Mouse (Mus musculus): ENCODE measurements around the gene Npdc1. TPM values are rescaled to one million over a fixed set of nuclear protein-coding genes. Genes with fewer than 3 reads are reported as not detected.
A peak's percentile ranks its signal among the peaks of the same experiment; 100 is the strongest.

The Npdc1 gene
- polyA plus RNA-seq, 1 experiment from 2014 or later = 48.9 TPM

- 62% methylated on average over 1 of the region's 1 CpGs for WGBS
- Histone ChIP-seq H3K9me3 (ENCODE audit: control insufficient read depth, low read length) (no peaks in the 10 kb centered on the region), H3K9ac (ENCODE audit: low read depth, low read length) (0 out of 2 replicates have a peak overlapping the region, but pooled peaks have one; percentile 7), H3K27ac (ENCODE audit: low read length) (no peak overlapping the region), H3K36me3 (ENCODE audit: control insufficient read depth, insufficient read depth, low read length) (no peaks in the 10 kb centered on the region), H3K4me3 (ENCODE audit: low read length) (no peak overlapping the region), H3K27me3 (replicated peaks; ENCODE audit: control insufficient read depth, insufficient read depth, low read length) (peaks cover 12% of the 10 kb centered on the region; the same call in 1 of the 2 replicates), H3K4me2 (ENCODE audit: low read depth, low read length) (no peak overlapping the region), H3K4me1 (ENCODE audit: control insufficient read depth, insufficient read depth, low read length) (peaks cover 3% of the 10 kb centered on the region; the same call in 1 of the 2 replicates)
- ATAC-seq = no peak
These were observed 24.5 kb downstream of the Npdc1 start for GRCm38 (mm10) chr2:25423626-25424025.

DNA sequence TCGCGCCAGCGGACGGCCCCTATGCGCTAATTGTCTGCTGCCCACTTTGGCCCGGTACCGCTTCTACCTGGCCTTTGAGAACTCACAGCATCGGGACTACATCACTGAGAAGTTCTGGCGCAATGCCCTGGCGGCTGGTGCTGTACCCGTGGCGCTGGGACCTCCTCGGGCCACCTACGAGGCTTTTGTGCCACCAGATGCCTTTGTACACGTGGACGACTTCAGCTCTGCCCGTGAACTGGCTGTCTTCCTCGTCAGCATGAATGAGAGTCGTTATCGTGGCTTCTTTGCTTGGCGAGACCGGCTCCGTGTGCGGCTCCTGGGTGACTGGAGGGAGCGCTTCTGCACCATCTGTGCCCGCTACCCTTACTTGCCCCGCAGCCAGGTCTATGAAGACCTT lies 26.3 kb downstream of the Npdc1 start:
- no peaks in the 10 kb centered on the region for H3K36me3 ChIP-seq (ENCODE audit: control insufficient read depth, insufficient read depth, low read length)
- no peak overlapping the region for H3K4me2 ChIP-seq (ENCODE audit: low read depth, low read length)
- 53% methylated on average over 27 of the region's 27 CpGs for WGBS
- no peak for ATAC-seq
- no peak overlapping the region for H3K27ac ChIP-seq (ENCODE audit: low read length)
- H3K4me1 ChIP-seq (ENCODE audit: control insufficient read depth, insufficient read depth, low read length) = peaks cover 3% of the 10 kb centered on the region; the same call in 1 of the 2 replicates
- H3K9ac ChIP-seq (ENCODE audit: low read depth, low read length) = no peak overlapping the region
- H3K4me3 ChIP-seq (ENCODE audit: low read length) = no peak overlapping the region
- no peaks in the 10 kb centered on the region for H3K9me3 ChIP-seq (ENCODE audit: control insufficient read depth, low read length)
- H3K27me3 ChIP-seq (replicated peaks; ENCODE audit: control insufficient read depth, insufficient read depth, low read length) = peaks cover 12% of the 10 kb centered on the region; the same call in 1 of the 2 replicates

DNA sequence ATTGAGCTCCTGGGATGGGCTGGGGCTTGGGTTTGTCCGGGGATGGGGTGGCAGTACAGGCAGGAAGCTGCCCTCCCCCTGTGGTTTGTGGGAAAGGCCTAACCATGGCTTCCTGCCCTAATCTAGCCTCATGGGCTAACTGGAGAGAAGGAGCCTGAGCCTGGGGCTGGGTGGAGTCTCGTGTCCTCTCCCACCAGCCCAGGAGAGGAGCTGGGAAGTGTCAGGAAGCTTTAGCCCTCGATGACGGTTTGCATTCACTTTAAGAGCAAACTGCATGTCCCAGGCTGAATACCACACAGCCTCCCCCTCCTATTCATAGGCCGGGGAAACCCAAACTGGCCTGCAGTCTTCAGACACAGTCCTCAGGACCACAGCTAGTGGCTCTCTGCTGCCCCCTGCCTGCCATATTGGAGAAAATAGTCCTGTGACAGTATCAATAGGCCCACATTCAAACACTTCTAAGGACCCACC lies 27.6 kb downstream of the Npdc1 start:
- no peak overlapping the region for H3K9ac ChIP-seq (ENCODE audit: low read depth, low read length)
- no peak overlapping the region for H3K27ac ChIP-seq (ENCODE audit: low read length)
- H3K4me1 ChIP-seq (ENCODE audit: control insufficient read depth, insufficient read depth, low read length) = peaks cover 3% of the 10 kb centered on the region; the same call in 1 of the 2 replicates
- no peak overlapping the region for H3K4me3 ChIP-seq (ENCODE audit: low read length)
- 34% methylated on average over 5 of the region's 5 CpGs for WGBS
- H3K9me3 ChIP-seq (ENCODE audit: control insufficient read depth, low read length) = no peaks in the 10 kb centered on the region
- H3K4me2 ChIP-seq (ENCODE audit: low read depth, low read length) = no peak overlapping the region
- no peak for ATAC-seq
- H3K36me3 ChIP-seq (ENCODE audit: control insufficient read depth, insufficient read depth, low read length) = no peaks in the 10 kb centered on the region
- H3K27me3 ChIP-seq (replicated peaks; ENCODE audit: control insufficient read depth, insufficient read depth, low read length) = peaks cover 12% of the 10 kb centered on the region; the same call in 1 of the 2 replicates

- Histone ChIP-seq H3K36me3 (ENCODE audit: control insufficient read depth, insufficient read depth, low read length) (no peaks in the 10 kb centered on the region), H3K27ac (ENCODE audit: low read length) (no peak overlapping the region), H3K27me3 (replicated peaks; ENCODE audit: control insufficient read depth, insufficient read depth, low read length) (peaks cover 12% of the 10 kb centered on the region; the same call in 1 of the 2 replicates), H3K4me2 (ENCODE audit: low read depth, low read length) (no peak overlapping the region), H3K9ac (ENCODE audit: low read depth, low read length) (no peak overlapping the region), H3K9me3 (ENCODE audit: control insufficient read depth, low read length) (no peaks in the 10 kb centered on the region), H3K4me1 (ENCODE audit: control insufficient read depth, insufficient read depth, low read length) (peaks cover 3% of the 10 kb centered on the region; the same call in 1 of the 2 replicates), H3K4me3 (ENCODE audit: low read length) (no peak overlapping the region)
- WGBS = 85% methylated on average over 5 of the region's 5 CpGs
- no peak for ATAC-seq
These were observed 28.1 kb downstream of the Npdc1 start for GRCm38 (mm10) chr2:25427256-25427655.

- ATAC-seq = peak; percentile 91
- Histone ChIP-seq H3K4me3 (ENCODE audit: low read length) (peak within 1 kb of the TSS; percentile 75), H3K4me2 (ENCODE audit: low read depth, low read length) (peak within 1 kb of the TSS; percentile 97), H3K27ac (ENCODE audit: low read length) (no peak within 1 kb of the TSS), H3K36me3 (ENCODE audit: control insufficient read depth, insufficient read depth, low read length) (no peaks in the 10 kb centered on the region), H3K9ac (ENCODE audit: low read depth, low read length) (peak within 1 kb of the TSS; percentile 76), H3K9me3 (ENCODE audit: control insufficient read depth, low read length) (no peaks in the 10 kb centered on the region), H3K27me3 (replicated peaks; ENCODE audit: control insufficient read depth, insufficient read depth, low read length) (peaks cover 12% of the 10 kb centered on the region; the same call in 1 of the 2 replicates), H3K4me1 (ENCODE audit: control insufficient read depth, insufficient read depth, low read length) (0 out of 2 replicates have a peak, but pooled peaks cover 3% of the 10 kb centered on the region)
- under 1% methylated on average over 89 of the region's 89 CpGs for WGBS
These were observed 29.5 kb downstream of the Npdc1 start, which contains the start of gene Abca2 for GRCm38 (mm10) chr2:25428442-25429236. Abca2 (plus strand) TSS chr2:25428703.

DNA sequence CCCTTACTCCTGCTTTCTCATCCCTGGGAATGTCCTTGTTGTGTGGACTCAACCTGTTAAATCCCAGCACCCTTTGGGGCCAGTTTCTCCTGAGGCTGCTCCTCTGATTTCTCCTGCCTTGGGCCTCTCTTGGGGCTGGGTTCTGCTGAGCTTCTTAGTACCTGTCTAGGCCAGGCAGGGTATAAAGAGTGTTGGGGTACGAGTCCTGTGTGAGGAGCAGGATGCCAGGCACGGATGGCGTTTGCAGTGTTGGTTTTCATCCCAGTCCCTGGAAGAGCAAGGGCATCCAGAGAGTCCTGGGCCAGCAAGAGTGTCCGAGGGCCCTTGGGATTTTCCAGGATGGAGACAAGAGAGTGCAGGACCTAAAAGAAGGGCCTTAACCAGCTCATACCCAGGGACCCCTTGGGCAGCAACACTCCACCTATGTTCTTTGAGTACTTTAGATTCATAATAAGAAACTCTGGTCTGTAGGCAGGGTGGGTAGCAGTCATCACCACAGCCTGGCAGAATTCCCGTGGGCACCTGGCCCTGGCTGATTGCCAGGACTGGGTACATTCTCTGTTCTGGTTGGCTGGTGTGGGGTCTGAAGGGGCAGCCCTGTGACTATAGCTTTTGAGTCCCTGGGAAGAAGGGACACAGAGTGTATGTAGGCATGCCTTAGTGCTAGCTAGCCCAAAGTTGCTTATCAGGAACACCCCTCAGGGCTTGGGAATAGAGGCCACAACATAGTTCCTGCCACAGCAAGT lies 30.5 kb downstream of the Npdc1 start:
- peak overlapping the region; percentile 75; the same call in 1 of the 2 replicates for H3K4me3 ChIP-seq (ENCODE audit: low read length)
- no peak for ATAC-seq

GRCm38 (mm10) chr2:25430395-25431233 lies 31.5 kb downstream of the Npdc1 start:
- ATAC-seq = no peak
- H3K9ac ChIP-seq (ENCODE audit: low read depth, low read length) = no peak overlapping the region
- no peaks in the 10 kb centered on the region for H3K9me3 ChIP-seq (ENCODE audit: control insufficient read depth, low read length)
- no peak overlapping the region for H3K4me3 ChIP-seq (ENCODE audit: low read length)
- H3K27ac ChIP-seq (ENCODE audit: low read length) = no peak overlapping the region
- H3K4me1 ChIP-seq (ENCODE audit: control insufficient read depth, insufficient read depth, low read length) = 0 out of 2 replicates have a peak, but pooled peaks cover 3% of the 10 kb centered on the region
- WGBS = 74% methylated on average over 17 of the region's 17 CpGs
- H3K4me2 ChIP-seq (ENCODE audit: low read depth, low read length) = no peak overlapping the region
- no peaks in the 10 kb centered on the region for H3K36me3 ChIP-seq (ENCODE audit: control insufficient read depth, insufficient read depth, low read length)
- peaks cover 3% of the 10 kb centered on the region; the same call in 1 of the 2 replicates for H3K27me3 ChIP-seq (replicated peaks; ENCODE audit: control insufficient read depth, insufficient read depth, low read length)

More for the DNA sequence above, 30.5 kb downstream of the Npdc1 start:
- peak overlapping the region; percentile 97 for H3K4me2 ChIP-seq (ENCODE audit: low read depth, low read length)
- H3K9me3 ChIP-seq (ENCODE audit: control insufficient read depth, low read length) = no peaks in the 10 kb centered on the region
- 70% methylated on average over 5 of the region's 5 CpGs for WGBS
- no peak overlapping the region for H3K27ac ChIP-seq (ENCODE audit: low read length)
- H3K9ac ChIP-seq (ENCODE audit: low read depth, low read length) = 0 out of 2 replicates have a peak overlapping the region, but pooled peaks have one; percentile 7
- H3K4me1 ChIP-seq (ENCODE audit: control insufficient read depth, insufficient read depth, low read length) = 0 out of 2 replicates have a peak, but pooled peaks cover 3% of the 10 kb centered on the region
- no peaks in the 10 kb centered on the region for H3K36me3 ChIP-seq (ENCODE audit: control insufficient read depth, insufficient read depth, low read length)
- H3K27me3 ChIP-seq (replicated peaks; ENCODE audit: control insufficient read depth, insufficient read depth, low read length) = peaks cover 12% of the 10 kb centered on the region; the same call in 1 of the 2 replicates

DNA sequence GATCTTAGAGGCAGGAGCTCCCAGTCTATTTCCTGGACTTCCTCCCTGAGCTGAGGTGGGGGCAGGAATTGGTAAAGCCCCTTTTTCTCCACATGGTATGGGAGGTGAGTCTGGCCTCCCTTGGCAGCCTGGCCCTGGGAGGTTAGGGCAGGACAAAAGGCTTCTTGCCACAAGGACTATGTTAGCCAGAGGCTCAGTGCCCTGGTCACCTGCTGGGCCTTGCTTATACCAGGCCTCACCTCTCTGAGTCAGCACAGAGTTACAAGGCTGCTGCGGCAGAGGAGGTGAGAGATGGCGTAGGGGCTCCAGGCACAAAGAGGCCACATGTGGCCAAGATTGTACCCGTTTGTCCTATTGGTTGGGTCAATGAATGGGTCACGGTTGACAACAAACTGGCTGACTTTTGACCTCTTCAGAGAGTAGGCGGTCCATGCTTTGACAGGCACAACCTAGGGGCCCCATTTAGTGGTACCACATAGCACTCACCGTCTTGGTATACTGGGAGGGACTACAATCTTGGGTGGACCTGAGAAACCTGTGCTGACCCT lies 32.2 kb downstream of the Npdc1 start:
- Histone ChIP-seq H3K4me1 (ENCODE audit: control insufficient read depth, insufficient read depth, low read length) (0 out of 2 replicates have a peak, but pooled peaks cover 3% of the 10 kb centered on the region), H3K4me2 (ENCODE audit: low read depth, low read length) (no peak overlapping the region), H3K4me3 (ENCODE audit: low read length) (no peak overlapping the region), H3K9ac (ENCODE audit: low read depth, low read length) (no peak overlapping the region), H3K9me3 (ENCODE audit: control insufficient read depth, low read length) (no peaks in the 10 kb centered on the region), H3K27ac (ENCODE audit: low read length) (no peak overlapping the region), H3K36me3 (ENCODE audit: control insufficient read depth, insufficient read depth, low read length) (no peaks in the 10 kb centered on the region), H3K27me3 (replicated peaks; ENCODE audit: control insufficient read depth, insufficient read depth, low read length) (no peaks in the 10 kb centered on the region; the same call in 1 of the 2 replicates)
- no peak for ATAC-seq
- 73% methylated on average over 6 of the region's 6 CpGs for WGBS
